Mouse (Mus musculus) heart, adult 2 months (tissue): Measurements from ENCODE around the gene Ints7. TPM values are rescaled to one million over a fixed set of nuclear protein-coding genes. Genes with fewer than 3 reads are reported as not detected.

Experiments
- DNase-seq, 2 experiments: peaks; one replicate each; pipeline ENCODE4 v3.0.0; 2021
- H3K27ac ChIP-seq: fragments of 200-600 bp; 2 replicates; pipeline ENCODE4 v1.8.1; 2022
- H3K27me3 ChIP-seq: fragments of 200-500 bp; 2 replicates; pipeline ENCODE4 v1.6.1; 2012; ENCODE audit warnings: mild to moderate bottlenecking, low read length, inconsistent platforms, mixed read lengths; ENCODE audit not compliant: control insufficient read depth, insufficient read depth
- H3K36me3 ChIP-seq: fragments of 200-500 bp; 2 replicates; pipeline ENCODE4 v1.6.1; 2012; ENCODE audit warnings: low read length, inconsistent platforms; ENCODE audit not compliant: control insufficient read depth, insufficient read depth
- H3K4me1 ChIP-seq: fragments of 200-500 bp; 2 replicates; pipeline ENCODE4 v1.6.1; 2011; ENCODE audit warnings: low read length; ENCODE audit not compliant: control insufficient read depth, insufficient read depth
- H3K4me3 ChIP-seq: fragments of 200-600 bp; 2 replicates; pipeline ENCODE4 v1.8.1; 2022
- H3K79me2 ChIP-seq: fragments of 200-500 bp; replicated peaks from 2 replicates; pipeline ENCODE4 v1.6.1; 2012; ENCODE audit warnings: mild to moderate bottlenecking, inconsistent platforms, low read length, moderate library complexity, mixed read lengths; ENCODE audit not compliant: control insufficient read depth, insufficient read depth
- H3K9ac ChIP-seq: fragments of 200-500 bp; 2 replicates; pipeline ENCODE4 v1.6.1; 2012; ENCODE audit warnings: low read depth, mild to moderate bottlenecking, control low read depth, inconsistent platforms, low read length, mixed read lengths
- CTCF ChIP-seq: fragments of 200-600 bp; IDR thresholded peaks from 2 replicates; pipeline ENCODE4 v1.8.1; 2022; ENCODE audit warnings: antibody characterized with exemption, mild to moderate bottlenecking, moderate library complexity
- EP300 ChIP-seq: fragments of 200-500 bp; IDR thresholded peaks from 2 replicates; pipeline ENCODE4 v1.6.1; 2011; ENCODE audit warnings: low read depth, low read length, control low read depth; ENCODE audit not compliant: insufficient read depth
- POLR2A ChIP-seq: fragments of 200-500 bp; IDR thresholded peaks from 2 replicates; pipeline ENCODE4 v1.6.1; 2011; ENCODE audit warnings: mild to moderate bottlenecking, low read depth, low read length, control low read depth; ENCODE audit not compliant: insufficient read depth
- WGBS: fragments of 180-500 bp; shearing (Covaris S2); methylation state at CpG from one replicate; pipeline ENCODE4 v1.1.7; 2018; 5-methylcytosine and 5-hydroxymethylcytosine counted together
- intact Hi-C: fragments of 180-260 bp; cut with DNase I; formaldehyde crosslinking; loops from one replicate; pipeline ENCODE4 v1.15.1; 2025
- long read RNA-seq: library from polyadenylated mRNA; stranded (forward); transcript quantifications from one replicate; pipeline ENCODE4 v2.0.0, GENCODE M21; 2021
- polyA plus RNA-seq: library from polyadenylated mRNA; depleted of rRNA; stranded (reverse); fragments of >200 nt; gene quantifications from 2 replicates; pipeline ENCODE4 v1.2.3, GENCODE M21; 2012; rRNA removed
- total RNA-seq, 2 experiments: library from RNA; stranded (reverse); gene quantifications; 2 replicates each; pipeline ENCODE4 v1.2.3; 2021

The Ints7 gene
- 10 to 100 TPM in 1 of 2 experiments, 1 to 10 TPM in 1; 9.5 to 11.2 TPM for total RNA-seq
- 16.3 and 22.3 TPM in 2 replicates for polyA plus RNA-seq
- long read RNA-seq, full-length matches to known transcripts, result 5 of 8 reads
- long read RNA-seq, partial matches to known transcripts, result 1 of 8 reads
- long read RNA-seq, other reads (novel, unspliced or antisense), result 2 of 8 reads

DNA sequence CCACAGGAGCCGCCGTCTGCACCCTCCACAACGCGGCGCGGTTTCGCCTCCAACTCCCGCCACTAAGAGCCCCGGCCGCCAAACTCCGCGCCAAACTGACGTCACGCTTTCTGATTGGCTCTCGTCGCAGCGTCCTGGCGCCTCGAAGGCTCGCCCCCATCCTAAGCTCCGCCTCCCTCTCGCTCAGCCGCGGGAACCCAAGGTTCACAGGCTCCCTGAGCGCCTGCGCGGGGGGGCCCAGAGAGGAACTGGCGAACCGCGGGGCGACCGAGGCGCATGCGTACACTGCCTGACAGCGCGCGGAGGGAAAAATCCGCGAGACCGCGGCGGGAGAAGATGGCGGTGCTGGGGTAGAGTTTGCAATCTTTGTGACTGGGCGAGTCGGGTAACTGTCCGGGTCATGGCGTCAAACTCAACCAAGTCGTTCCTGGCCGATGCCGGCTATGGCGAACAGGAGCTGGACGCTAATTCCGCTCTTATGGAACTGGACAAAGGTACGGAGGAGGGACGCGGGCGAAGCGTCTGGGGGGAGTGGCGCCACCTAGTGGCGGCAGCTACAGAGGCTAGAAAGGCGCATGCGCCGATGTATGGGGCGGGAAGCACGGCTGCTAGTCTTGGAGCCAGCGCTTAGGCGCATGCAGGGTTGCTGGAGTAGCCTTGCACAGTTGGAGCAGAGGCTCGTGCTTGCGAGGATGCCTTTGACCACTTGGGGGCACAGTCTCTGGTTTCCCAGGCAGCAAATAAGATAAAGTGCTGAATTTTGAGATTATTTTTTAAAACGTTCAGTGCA lies at the start of gene Ints7, which contains the start of gene Dtl:
Gene Ints7, plus strand, starts transcription at position 179 of the 790 bp plus-strand sequence.
Gene Dtl, minus strand, starts transcription at position 87 of the 790 bp plus-strand sequence.
- under 1% methylated on average over 70 of the region's 70 CpGs for WGBS
- no peaks in the 10 kb centered on the region for H3K27me3 ChIP-seq
- H3K9ac ChIP-seq, result peak within 1 kb of the TSS; percentile 79
- peaks cover 2% of the 10 kb centered on the region for H3K79me2 ChIP-seq
- H3K36me3 ChIP-seq, result peaks cover 3% of the 10 kb centered on the region; the same call in 1 of the 2 replicates
- TF ChIP-seq EP300, result peak; percentile 60; the same call in 1 of the 2 replicates
- no peak; the same call in 1 of the 2 replicates for TF ChIP-seq CTCF
- peak; percentile 90 for TF ChIP-seq POLR2A
- H3K27ac ChIP-seq, result peak within 1 kb of the TSS; percentile 96
- intact Hi-C loops, result loop anchor here (1.0 to 5.0 kb wide), 2 partner anchors 142 to 243 kb away; partner anchors contain the start of gene Lpgat1
- DNase-seq, result peak; percentile 99 to 100
- peaks cover 2% of the 10 kb centered on the region; the same call in 1 of the 2 replicates for H3K4me1 ChIP-seq
- peak within 1 kb of the TSS; percentile 84 for H3K4me3 ChIP-seq

DNA sequence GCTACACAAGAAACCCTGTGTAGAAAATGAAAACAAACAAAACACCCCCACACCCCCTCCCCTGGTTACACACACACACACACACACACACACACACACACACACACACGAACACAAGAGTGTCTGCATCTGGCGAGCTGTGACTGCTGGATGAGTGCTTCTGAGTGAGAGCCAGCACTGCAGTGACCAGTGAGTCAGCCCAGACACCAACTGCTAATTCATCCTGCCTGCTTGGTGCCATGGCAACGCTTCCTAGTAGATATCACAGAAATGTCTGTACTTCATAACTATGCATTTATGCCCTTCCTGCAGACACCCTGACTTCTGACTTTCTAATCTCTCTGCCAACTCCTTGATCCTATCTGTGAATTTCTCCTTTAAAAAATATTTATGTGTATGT lies 48.3 kb upstream of the Ints7 start:
- DNase-seq, result no peak
- no peak for TF ChIP-seq POLR2A
- no peak for TF ChIP-seq EP300
- TF ChIP-seq CTCF, result no peak
- no peaks in the 10 kb centered on the region for H3K4me1 ChIP-seq
- WGBS, result 55% methylated on average over 3 of the region's 3 CpGs
- no peaks in the 10 kb centered on the region for H3K27me3 ChIP-seq
- intact Hi-C loops, result no loop called here
- no peaks in the 10 kb centered on the region for H3K36me3 ChIP-seq
- H3K4me3 ChIP-seq, result no peak overlapping the region
- no peak overlapping the region for H3K9ac ChIP-seq
- H3K27ac ChIP-seq, result no peak overlapping the region
- no peaks in the 10 kb centered on the region for H3K79me2 ChIP-seq

DNA sequence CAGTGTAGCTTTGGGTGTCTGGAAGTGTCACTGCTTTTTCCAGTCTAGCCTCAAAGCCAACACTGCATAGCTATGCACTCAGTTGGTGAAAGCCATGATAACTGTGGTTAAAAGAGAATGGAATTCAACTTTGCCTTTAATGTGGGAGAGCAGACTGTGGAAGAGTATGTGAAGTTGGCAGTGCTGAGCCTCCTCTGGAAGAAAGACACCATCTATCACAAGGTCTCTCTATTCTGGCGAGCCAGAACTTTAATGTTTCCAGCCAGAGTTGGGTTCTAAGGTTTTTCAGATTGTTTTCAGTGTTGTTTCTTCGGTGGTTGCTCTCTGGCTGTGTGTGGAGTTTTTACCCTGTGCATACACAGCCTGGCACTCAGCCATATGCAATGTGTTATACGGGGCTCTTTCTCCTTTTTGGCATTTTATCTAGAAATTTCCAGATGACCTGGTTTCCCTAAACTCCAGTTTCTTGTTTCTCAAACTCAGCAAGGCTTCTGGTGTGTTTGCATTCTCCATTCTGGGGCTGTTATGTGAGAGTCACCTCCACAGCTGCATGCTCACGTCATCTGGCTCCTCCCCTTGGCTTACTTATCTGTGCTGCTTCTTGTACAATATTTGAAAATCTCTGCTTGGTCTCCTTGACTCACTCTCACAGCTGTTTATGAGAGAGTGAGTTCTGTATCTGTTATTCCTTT lies 47.4 kb upstream of the Ints7 start:
- H3K79me2 ChIP-seq, result no peaks in the 10 kb centered on the region
- H3K36me3 ChIP-seq, result no peaks in the 10 kb centered on the region
- no peak overlapping the region for H3K9ac ChIP-seq
- no peak for TF ChIP-seq EP300
- TF ChIP-seq CTCF, result no peak
- no peaks in the 10 kb centered on the region for H3K27me3 ChIP-seq
- no peak overlapping the region for H3K4me3 ChIP-seq
- intact Hi-C loops, result no loop called here
- peak; percentile 51 to 53 for DNase-seq
- 49% methylated on average over 4 of the region's 4 CpGs for WGBS
- no peaks in the 10 kb centered on the region for H3K4me1 ChIP-seq
- peak overlapping the region; percentile 40 for H3K27ac ChIP-seq

GRCm38 (mm10) chr1:191529406-191529805 lies 46.0 kb upstream of the Ints7 start:
- H3K9ac ChIP-seq, result no peak overlapping the region
- intact Hi-C loops, result no loop called here
- H3K4me1 ChIP-seq, result no peaks in the 10 kb centered on the region
- TF ChIP-seq CTCF, result no peak
- TF ChIP-seq EP300, result no peak
- TF ChIP-seq POLR2A, result no peak
- H3K4me3 ChIP-seq, result no peak overlapping the region
- DNase-seq, result peak in 1 of 2 experiments; percentile 57
- H3K36me3 ChIP-seq, result no peaks in the 10 kb centered on the region
- no peak overlapping the region for H3K27ac ChIP-seq
- no peaks in the 10 kb centered on the region for H3K79me2 ChIP-seq
- no peaks in the 10 kb centered on the region for H3K27me3 ChIP-seq
- WGBS, result 70% methylated on average over 2 of the region's 2 CpGs

GRCm38 (mm10) chr1:191531023-191531422 lies 44.4 kb upstream of the Ints7 start:
- H3K4me3 ChIP-seq, result no peak overlapping the region
- 0 out of 2 replicates have a peak, but pooled peaks cover 1% of the 10 kb centered on the region for H3K4me1 ChIP-seq
- 65% methylated on average over 1 of the region's 1 CpGs for WGBS
- H3K79me2 ChIP-seq, result no peaks in the 10 kb centered on the region
- no peaks in the 10 kb centered on the region for H3K36me3 ChIP-seq
- intact Hi-C loops, result no loop called here
- peak in 1 of 2 experiments; percentile 13 for DNase-seq
- TF ChIP-seq POLR2A, result no peak
- H3K9ac ChIP-seq, result no peak overlapping the region
- no peaks in the 10 kb centered on the region for H3K27me3 ChIP-seq
- H3K27ac ChIP-seq, result no peak overlapping the region
